Comparison of ENCODE assay signal across 25 mouse cellular contexts in genomic region chr4:57234348-57234747, GRCm38 (mm10).
"Had no signal": no experiment of that assay in that cellular context is flagged by ENCODE, and none has a peak within 500 bp of the region (broad histone marks: within the 10 kb centered on the region; RNA-seq: fewer than 3 reads in every experiment).

No protein-coding gene starts in this region.

- H3K4me2 ChIP-seq: heart, embryonic 11.5 days; heart, embryonic 13.5 days; heart, embryonic 15.5 days; hindbrain, embryonic 12.5 days; hindbrain, embryonic 14.5 days; intestine, embryonic 15.5 days; limb, embryonic 13.5 days; limb, embryonic 15.5 days had no signal

- H3K27me3 ChIP-seq: heart, embryonic 13.5 days; heart, embryonic 15.5 days; hindbrain, embryonic 12.5 days; intestine, embryonic 15.5 days; limb, embryonic 13.5 days; limb, embryonic 15.5 days had no signal

- H3K9me3 ChIP-seq: heart, embryonic 13.5 days; heart, embryonic 15.5 days; hindbrain, embryonic 10.5 days; hindbrain, embryonic 12.5 days; intestine, embryonic 15.5 days; limb, embryonic 13.5 days; limb, embryonic 15.5 days had no signal

- H3K4me3 ChIP-seq: heart, adult 2 months; heart, embryonic 13.5 days; heart, embryonic 15.5 days; hindbrain, embryonic 10.5 days; hindbrain, embryonic 12.5 days; intestine, embryonic 15.5 days; layer of hippocampus, adult 2 months; left cerebral cortex, adult 2 months; limb, embryonic 13.5 days; limb, embryonic 15.5 days had no signal

- H3K4me1 ChIP-seq: hindbrain, embryonic 12.5 days had no signal

- H3K27ac ChIP-seq: heart, adult 2 months; heart, embryonic 13.5 days; heart, embryonic 15.5 days; hindbrain, embryonic 10.5 days; hindbrain, embryonic 12.5 days; hindbrain, embryonic 14.5 days; intestine, embryonic 15.5 days; layer of hippocampus, adult 2 months; left cerebral cortex, adult 2 months; limb, embryonic 13.5 days; limb, embryonic 15.5 days had no signal

- H3K9ac ChIP-seq: forebrain, postnatal 0 days; heart, embryonic 13.5 days; heart, embryonic 15.5 days; hindbrain, embryonic 12.5 days; hindbrain, embryonic 14.5 days; intestine, embryonic 15.5 days; limb, embryonic 13.5 days; limb, embryonic 15.5 days had no signal

- DNase-seq: forebrain, postnatal 0 days; gastrocnemius, postnatal 14 days; gastrocnemius, postnatal 36 days; heart, adult 11 months; heart, adult 2 months; heart, postnatal 4 days; kidney, adult 18-20 months; kidney, adult 8-10 months; kidney, postnatal 10 days; kidney, postnatal 25 days; kidney, postnatal 4 days had no signal

- H3K36me3 ChIP-seq: heart, embryonic 15.5 days; hindbrain, embryonic 10.5 days; hindbrain, embryonic 12.5 days; intestine, embryonic 15.5 days had no signal

- ATAC-seq: forebrain, postnatal 0 days; hindbrain, embryonic 16.5 days; inflammation-experienced regulatory T-cells, adult 6 months; intestine, embryonic 15.5 days; intestine, postnatal 0 days had no signal
